Mouse (Mus musculus): ENCODE results near the gene Rbm4. TPM values are rescaled to one million over a fixed set of nuclear protein-coding genes. Genes with fewer than 3 reads are reported as not detected.

The Rbm4 gene
- total and polyA plus RNA-seq, 3 experiments = 47.3 to 73.2 (median 68.3) TPM

DNA sequence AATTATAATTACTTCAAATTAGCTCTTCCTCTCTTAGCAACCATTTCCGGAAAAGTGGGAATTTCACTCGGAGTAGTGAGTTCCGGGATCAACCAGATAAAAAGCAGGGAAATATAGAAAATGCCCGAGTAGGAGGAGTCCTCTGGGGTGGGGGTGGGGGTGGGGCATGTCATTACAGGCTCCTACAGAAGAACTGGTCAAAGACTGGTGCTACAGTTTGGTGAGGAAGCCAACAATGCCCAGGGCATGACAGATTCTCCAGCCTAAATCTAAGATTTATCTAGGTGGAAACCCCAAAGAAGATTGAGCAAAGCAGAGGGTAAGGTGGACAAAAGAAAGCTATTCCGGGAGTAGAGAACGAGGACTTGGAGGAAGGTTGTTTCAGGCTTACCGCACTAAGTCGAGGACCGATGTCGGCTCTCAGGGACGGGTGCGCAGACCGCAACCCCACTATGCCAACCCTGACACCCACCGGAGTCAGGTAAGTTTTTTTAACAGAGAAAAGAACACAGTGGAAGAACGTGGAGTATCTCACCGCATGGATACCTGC, 345 bp downstream of the Rbm4 start:
- in situ Hi-C loops (cut with MboI; ENCODE audit: low pct_ligation_motif_present, low pct_unique_long_range_greater_than_20kb, low sequenced_read_pairs) (no loop called here), dilution Hi-C loops (cut with MboI; ENCODE audit: extremely low pct_ligation_motif_present, extremely low pct_unique_long_range_greater_than_20kb, low sequenced_read_pairs) (no loop called here)
- TF ChIP-seq SIN3A (IDR thresholded peaks at IDR 0.05; ENCODE audit: low read length) = peak; percentile 78
- no peak for TF ChIP-seq IRF4 (IDR thresholded peaks at IDR 0.05; ENCODE audit: low read depth, low read length)
- TF ChIP-seq MEF2A (IDR thresholded peaks at IDR 0.05; ENCODE audit: borderline replicate concordance, low read depth, low read length) = 0 out of 2 replicates have a peak, but pooled peaks have one; percentile 34
- TF ChIP-seq MXI1 (IDR thresholded peaks at IDR 0.05; ENCODE audit: low read depth, low read length) = peak; percentile 11; the same call in 1 of the 2 replicates
- H3K27ac ChIP-seq (ENCODE audit: insufficient read depth, low read depth) = peak overlapping the region; percentile 33; the same call in 1 of the 2 replicates
- no peaks in the 10 kb centered on the region for H3K27me3 ChIP-seq (replicated peaks)
- H3K4me1 ChIP-seq (ENCODE audit: control insufficient read depth in 1 of 2, insufficient read depth in 2 of 2) = peaks cover 9 to 51% of the 10 kb centered on the region in 2 experiments; a peak in 3 of 4 replicates
- H3K36me3 ChIP-seq (replicated peaks in 1 of 2; ENCODE audit: control insufficient read depth in 1 of 2, insufficient read depth in 1 of 2, low read length in 1 of 2) = peaks cover 22 to 53% of the 10 kb centered on the region in 2 experiments
- DNase-seq (ENCODE audit: extremely low read depth) = peak; percentile 49
- peak overlapping the region; percentile 74 for H3K4me2 ChIP-seq (ENCODE audit: insufficient read depth, low read depth, poor library complexity, severe bottlenecking)
- peak overlapping the region; percentile 73 to 87 (median 74) for H3K4me3 ChIP-seq (replicated peaks in 1 of 3; ENCODE audit: low read depth in 2 of 3, low read length in 2 of 3, poor library complexity in 1 of 3)
- peaks cover 87% of the 10 kb centered on the region for H3K79me2 ChIP-seq (replicated peaks; ENCODE audit: control insufficient read depth, extremely low read depth, insufficient read depth, poor library complexity, severe bottlenecking)
- H3K9me3 ChIP-seq (replicated peaks; ENCODE audit: low read length) = no peaks in the 10 kb centered on the region
- H3K9ac ChIP-seq (ENCODE audit: insufficient read depth, low read depth) = peak overlapping the region; percentile 60

- no peaks in the 10 kb centered on the region for H3K9me3 ChIP-seq (replicated peaks; ENCODE audit: low read length)
- no peak overlapping the region for H3K9ac ChIP-seq (ENCODE audit: insufficient read depth, low read depth)
- H3K27ac ChIP-seq (ENCODE audit: insufficient read depth, low read depth) = no peak overlapping the region
- in situ Hi-C loops (cut with MboI; ENCODE audit: low pct_ligation_motif_present, low pct_unique_long_range_greater_than_20kb, low sequenced_read_pairs) (no loop called here), dilution Hi-C loops (cut with MboI; ENCODE audit: extremely low pct_ligation_motif_present, extremely low pct_unique_long_range_greater_than_20kb, low sequenced_read_pairs) (no loop called here)
- no peak for DNase-seq (ENCODE audit: extremely low read depth)
- peaks cover 71 to 97% of the 10 kb centered on the region in 2 experiments for H3K36me3 ChIP-seq (replicated peaks in 1 of 2; ENCODE audit: control insufficient read depth in 1 of 2, insufficient read depth in 1 of 2, low read length in 1 of 2)
- no peaks in the 10 kb centered on the region for H3K27me3 ChIP-seq (replicated peaks)
- H3K4me1 ChIP-seq (ENCODE audit: control insufficient read depth in 1 of 2, insufficient read depth in 2 of 2) = peaks cover 11 to 51% of the 10 kb centered on the region in 2 experiments
- no peak overlapping the region for H3K4me3 ChIP-seq (replicated peaks in 1 of 3; ENCODE audit: low read depth in 2 of 3, low read length in 2 of 3, poor library complexity in 1 of 3)
- TF ChIP-seq MXI1 (IDR thresholded peaks at IDR 0.05; ENCODE audit: low read depth, low read length) = no peak
- TF ChIP-seq TBP (conservative IDR thresholded peaks at IDR 0.05; ENCODE audit: low read depth, low read length) = no peak
- H3K4me2 ChIP-seq (ENCODE audit: insufficient read depth, low read depth, poor library complexity, severe bottlenecking) = no peak overlapping the region
- peaks cover 95% of the 10 kb centered on the region for H3K79me2 ChIP-seq (replicated peaks; ENCODE audit: control insufficient read depth, extremely low read depth, insufficient read depth, poor library complexity, severe bottlenecking)
Observed at GRCm38 (mm10) chr19:4786313-4786712, 7.4 kb downstream of the Rbm4 start.

DNA sequence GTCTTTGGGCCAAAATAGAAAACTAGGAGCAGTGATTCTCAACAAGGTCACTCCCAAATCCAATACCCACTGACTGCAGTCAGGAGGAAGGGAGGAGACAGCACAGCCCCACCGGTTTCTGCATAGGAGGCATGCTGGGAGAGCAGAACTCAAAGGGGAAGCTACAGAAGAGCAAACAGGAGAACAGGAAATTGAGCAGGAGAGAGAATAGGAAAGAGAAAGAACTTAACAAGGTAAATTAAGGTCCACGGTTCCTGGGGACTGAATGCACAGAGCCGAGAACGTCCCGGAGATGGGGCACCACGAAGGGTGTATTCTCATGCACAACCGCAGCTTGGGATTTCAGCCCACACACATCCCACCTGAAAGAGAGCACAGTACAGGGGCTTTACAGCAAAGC, 8.5 kb downstream of the Rbm4 start:
- Histone ChIP-seq H3K4me1 (ENCODE audit: control insufficient read depth in 1 of 2, insufficient read depth in 2 of 2) (peaks cover 10 to 40% of the 10 kb centered on the region in 2 experiments), H3K4me2 (ENCODE audit: insufficient read depth, low read depth, poor library complexity, severe bottlenecking) (no peak overlapping the region), H3K9me3 (replicated peaks; ENCODE audit: low read length) (no peaks in the 10 kb centered on the region), H3K4me3 (replicated peaks in 1 of 3; ENCODE audit: low read depth in 2 of 3, low read length in 2 of 3, poor library complexity in 1 of 3) (no peak overlapping the region), H3K27ac (ENCODE audit: insufficient read depth, low read depth) (no peak overlapping the region), H3K79me2 (replicated peaks; ENCODE audit: control insufficient read depth, extremely low read depth, insufficient read depth, poor library complexity, severe bottlenecking) (peaks cover 92% of the 10 kb centered on the region), H3K27me3 (replicated peaks) (no peaks in the 10 kb centered on the region), H3K9ac (ENCODE audit: insufficient read depth, low read depth) (no peak overlapping the region), H3K36me3 (replicated peaks in 1 of 2; ENCODE audit: control insufficient read depth in 1 of 2, insufficient read depth in 1 of 2, low read length in 1 of 2) (peaks cover 70 to 96% of the 10 kb centered on the region in 2 experiments)
- no peak for DNase-seq (ENCODE audit: extremely low read depth)
- in situ Hi-C loops (cut with MboI; ENCODE audit: low pct_ligation_motif_present, low pct_unique_long_range_greater_than_20kb, low sequenced_read_pairs) = no loop called here
- dilution Hi-C loops (cut with MboI; ENCODE audit: extremely low pct_ligation_motif_present, extremely low pct_unique_long_range_greater_than_20kb, low sequenced_read_pairs) = no loop called here
- TF ChIP-seq ZC3H11A (IDR thresholded peaks at IDR 0.05; ENCODE audit: low read depth, low read length) (no peak), JUND (conservative IDR thresholded peaks at IDR 0.05; ENCODE audit: low read depth, low read length) (no peak), CTCF (conservative IDR thresholded peaks at IDR 0.05 in 1 of 2, IDR thresholded peaks at IDR 0.05 in 1 of 2; ENCODE audit: low read depth in 2 of 2, low read length in 2 of 2) (no peak), MEF2A (IDR thresholded peaks at IDR 0.05; ENCODE audit: borderline replicate concordance, low read depth, low read length) (no peak), SIN3A (IDR thresholded peaks at IDR 0.05; ENCODE audit: low read length) (no peak), HCFC1 (IDR thresholded peaks at IDR 0.05; ENCODE audit: low read depth, low read length) (no peak), ZKSCAN1 (IDR thresholded peaks at IDR 0.05; ENCODE audit: borderline replicate concordance, low read depth, low read length) (no peak), MAX (IDR thresholded peaks at IDR 0.05; ENCODE audit: low read length) (no peak), MYC (IDR thresholded peaks at IDR 0.05; ENCODE audit: low read depth, low read length) (no peak)

All from CH12.LX (cell line).